Mouse (Mus musculus): Measurements from ENCODE around the gene Fchsd2. TPM values are rescaled to one million over a fixed set of nuclear protein-coding genes. Genes with fewer than 3 reads are reported as not detected.
A peak's percentile ranks its signal among the peaks of the same experiment; 100 is the strongest.
"Not testable (repeated sequence)": the region's sequence is repeated elsewhere in the genome, so short reads cannot be mapped to it uniquely, and the experiment has no call there.

Fchsd2 gene
- polyA plus RNA-seq, 1 experiment = 1.8 TPM

DNA sequence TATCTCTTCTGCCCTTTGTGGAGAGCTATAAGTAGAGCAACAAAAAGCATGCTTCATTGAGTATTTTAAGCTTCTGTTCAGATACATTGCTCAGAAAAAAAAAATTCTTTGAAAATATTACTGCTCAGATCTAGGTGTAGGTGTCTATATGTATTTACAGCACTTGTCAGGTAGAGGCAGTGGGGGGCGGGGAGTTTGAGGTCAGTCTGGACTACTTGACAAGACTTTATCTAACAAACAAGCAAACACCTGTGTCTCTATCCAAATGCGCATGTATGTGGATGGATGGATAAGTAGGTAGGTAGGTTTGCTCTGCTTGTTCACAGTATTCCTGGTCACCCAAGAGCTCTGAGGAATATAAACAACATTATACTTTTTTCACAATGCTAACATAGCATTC is 40.9 kb downstream of the Fchsd2 start:
- peaks cover 26% of the 10 kb centered on the region for H3K36me3 ChIP-seq (replicated peaks; ENCODE audit: low read length)
- no peak for TF ChIP-seq FLI1 (IDR thresholded peaks at IDR 0.05; ENCODE audit: low read length)
- no peak for TF ChIP-seq GATA1 (IDR thresholded peaks at IDR 0.05; ENCODE audit: borderline replicate concordance, low read length)
- H3K27me3 ChIP-seq (replicated peaks) = no peaks in the 10 kb centered on the region

DNA sequence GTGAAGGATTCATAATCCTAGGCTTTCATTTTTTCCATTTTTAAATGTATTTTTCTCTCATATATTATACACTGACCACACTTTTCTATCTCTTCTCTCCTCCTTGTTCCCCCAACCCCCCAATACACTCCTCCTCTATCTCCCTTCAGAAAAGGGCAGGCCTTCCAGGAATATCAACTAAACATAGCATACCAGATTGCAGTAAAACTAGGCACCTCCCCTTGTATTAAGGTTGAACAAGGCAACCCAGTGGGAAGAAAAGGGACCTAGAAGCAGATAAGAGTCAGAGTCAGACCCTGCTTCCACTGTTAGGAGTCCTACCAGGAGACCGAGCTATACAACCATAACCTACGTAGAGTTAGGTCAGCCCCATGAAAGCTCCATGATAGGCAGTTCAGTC is 41.5 kb downstream of the Fchsd2 start:
- H3K36me3 ChIP-seq (replicated peaks; ENCODE audit: low read length) = peaks cover 23% of the 10 kb centered on the region
- peaks cover 59% of the 10 kb centered on the region for H3K4me1 ChIP-seq
- no peaks in the 10 kb centered on the region for H3K9me3 ChIP-seq
- TF ChIP-seq GATA1 (IDR thresholded peaks at IDR 0.05; ENCODE audit: borderline replicate concordance, low read length) = no peak
- H3K27me3 ChIP-seq (replicated peaks) = no peaks in the 10 kb centered on the region
- H3K4me3 ChIP-seq (replicated peaks) = no peak overlapping the region

More for the DNA sequence above, 40.9 kb downstream of the Fchsd2 start:
- Histone ChIP-seq H3K4me3 (replicated peaks) (no peak overlapping the region), H3K4me1 (peaks cover 54% of the 10 kb centered on the region), H3K9me3 (no peaks in the 10 kb centered on the region)

- no peak for TF ChIP-seq GATA1 (IDR thresholded peaks at IDR 0.05; ENCODE audit: borderline replicate concordance, low read length)
- TF ChIP-seq FLI1 (IDR thresholded peaks at IDR 0.05; ENCODE audit: low read length) = no peak
These were observed 46.2 kb downstream of the Fchsd2 start for GRCm38 (mm10) chr7:101138819-101139218.

DNA sequence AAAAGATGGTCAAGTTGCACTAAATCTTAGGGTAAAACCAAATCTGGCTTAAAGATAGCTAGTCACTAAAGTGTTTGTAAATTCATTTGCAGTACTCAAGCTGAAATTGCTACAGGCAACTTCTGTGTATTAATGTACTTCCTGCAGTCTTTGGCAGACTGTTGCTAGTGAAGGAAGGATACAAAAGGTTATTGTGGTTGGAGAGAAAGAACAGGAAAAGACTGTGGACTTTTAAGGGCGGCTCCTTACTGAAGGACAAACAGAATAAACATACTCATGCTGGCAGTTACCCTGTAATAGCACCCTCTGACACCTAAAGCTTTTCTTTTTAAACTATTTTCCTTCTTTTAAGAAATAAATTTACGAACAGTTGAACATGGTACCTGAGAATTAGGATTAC is 50.2 kb downstream of the Fchsd2 start:
- Histone ChIP-seq H3K36me3 (replicated peaks; ENCODE audit: low read length) (peaks cover 19% of the 10 kb centered on the region), H3K27me3 (replicated peaks) (no peaks in the 10 kb centered on the region), H3K4me1 (peaks cover 50% of the 10 kb centered on the region), H3K4me3 (replicated peaks) (no peak overlapping the region), H3K9me3 (no peaks in the 10 kb centered on the region)
- no peak for TF ChIP-seq FLI1 (IDR thresholded peaks at IDR 0.05; ENCODE audit: low read length)
- TF ChIP-seq GATA1 (IDR thresholded peaks at IDR 0.05; ENCODE audit: borderline replicate concordance, low read length) = no peak

More at GRCm38 (mm10) chr7:101138819-101139218, 46.2 kb downstream of the Fchsd2 start:
- no peaks in the 10 kb centered on the region for H3K9me3 ChIP-seq
- peaks cover 49% of the 10 kb centered on the region for H3K4me1 ChIP-seq
- peaks cover 29% of the 10 kb centered on the region for H3K36me3 ChIP-seq (replicated peaks; ENCODE audit: low read length)
- no peaks in the 10 kb centered on the region for H3K27me3 ChIP-seq (replicated peaks)
- H3K4me3 ChIP-seq (replicated peaks) = no peak overlapping the region

DNA sequence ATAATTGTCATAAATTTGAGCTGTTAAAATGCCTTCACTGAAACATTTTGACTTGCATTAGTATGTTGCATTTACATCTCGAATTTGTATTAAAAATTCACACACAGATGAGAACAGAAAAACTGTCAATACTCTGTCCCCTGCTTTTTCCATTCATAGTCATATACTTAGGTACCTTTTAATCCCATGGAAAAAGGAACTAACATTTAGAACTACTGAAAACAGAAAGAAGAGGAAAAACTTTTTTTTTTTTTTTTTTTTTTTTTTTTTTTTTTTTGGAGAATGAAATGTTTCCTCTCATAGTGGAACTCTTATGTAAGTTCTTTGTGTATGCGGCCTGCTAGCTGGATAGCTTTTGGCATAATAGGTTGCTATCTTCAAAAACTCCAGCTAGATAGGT is 51.6 kb downstream of the Fchsd2 start:
- TF ChIP-seq FLI1 (IDR thresholded peaks at IDR 0.05; ENCODE audit: low read length) = no peak
- TF ChIP-seq GATA1 (IDR thresholded peaks at IDR 0.05; ENCODE audit: borderline replicate concordance, low read length) = no peak
- no peaks in the 10 kb centered on the region for H3K27me3 ChIP-seq (replicated peaks)
- H3K9me3 ChIP-seq = no peaks in the 10 kb centered on the region
- H3K36me3 ChIP-seq (replicated peaks; ENCODE audit: low read length) = peaks cover 21% of the 10 kb centered on the region
- H3K4me3 ChIP-seq (replicated peaks) = no peak overlapping the region
- H3K4me1 ChIP-seq = peaks cover 36% of the 10 kb centered on the region

- H3K4me3 ChIP-seq (replicated peaks) = no peak overlapping the region
- peaks cover 19% of the 10 kb centered on the region for H3K4me1 ChIP-seq
- TF ChIP-seq GATA1 (IDR thresholded peaks at IDR 0.05; ENCODE audit: borderline replicate concordance, low read length) (no peak), FLI1 (IDR thresholded peaks at IDR 0.05; ENCODE audit: low read length) (no peak)
- no peaks in the 10 kb centered on the region for H3K9me3 ChIP-seq
- H3K27me3 ChIP-seq (replicated peaks) = no peaks in the 10 kb centered on the region
- peaks cover 17% of the 10 kb centered on the region for H3K36me3 ChIP-seq (replicated peaks; ENCODE audit: low read length)
These were observed 56.4 kb downstream of the Fchsd2 start for GRCm38 (mm10) chr7:101149039-101149438.

DNA sequence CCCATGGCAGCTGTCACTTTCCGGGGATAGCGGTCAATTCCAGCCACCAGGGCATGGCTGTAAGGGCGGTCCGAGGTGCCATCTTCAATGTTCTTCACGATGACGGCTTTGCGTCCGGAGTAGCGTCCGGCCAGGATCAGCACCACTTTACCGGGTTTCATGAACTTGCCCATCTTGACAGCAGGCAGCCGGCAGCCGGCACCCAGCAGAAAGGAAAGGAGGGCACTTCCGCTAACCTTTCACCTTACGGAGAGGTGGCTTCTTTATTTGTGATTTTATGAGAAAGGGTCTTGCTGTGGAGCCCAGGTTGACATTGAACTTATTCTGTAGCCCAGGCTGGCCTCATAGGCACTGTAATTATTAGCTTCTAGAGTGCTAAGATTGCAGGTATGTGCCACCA is 62.2 kb downstream of the Fchsd2 start:
- not testable (repeated sequence) for H3K9me3 ChIP-seq; H3K4me3 ChIP-seq (replicated peaks); H3K36me3 ChIP-seq (replicated peaks; ENCODE audit: low read length); H3K27me3 ChIP-seq (replicated peaks)
- H3K4me1 ChIP-seq = peaks cover 35% of the 10 kb centered on the region

GRCm38 (mm10) chr7:101155284-101155683 is 62.6 kb downstream of the Fchsd2 start:
- no peaks in the 10 kb centered on the region for H3K27me3 ChIP-seq (replicated peaks)
- peaks cover 7% of the 10 kb centered on the region for H3K36me3 ChIP-seq (replicated peaks; ENCODE audit: low read length)
- H3K4me3 ChIP-seq (replicated peaks) = peak overlapping the region; percentile 76
- peaks cover 33% of the 10 kb centered on the region for H3K4me1 ChIP-seq
- H3K9me3 ChIP-seq = no peaks in the 10 kb centered on the region
- no peak for TF ChIP-seq FLI1 (IDR thresholded peaks at IDR 0.05; ENCODE audit: low read length)
- no peak for TF ChIP-seq GATA1 (IDR thresholded peaks at IDR 0.05; ENCODE audit: borderline replicate concordance, low read length)

- Histone ChIP-seq H3K4me1 (peaks cover 45% of the 10 kb centered on the region), H3K4me3 (replicated peaks) (no peak overlapping the region), H3K27me3 (replicated peaks) (no peaks in the 10 kb centered on the region), H3K36me3 (replicated peaks; ENCODE audit: low read length) (peaks cover 12% of the 10 kb centered on the region), H3K9me3 (no peaks in the 10 kb centered on the region)
- TF ChIP-seq GATA1 (IDR thresholded peaks at IDR 0.05; ENCODE audit: borderline replicate concordance, low read length) (no peak), FLI1 (IDR thresholded peaks at IDR 0.05; ENCODE audit: low read length) (no peak)
These were observed 67.6 kb downstream of the Fchsd2 start for GRCm38 (mm10) chr7:101160266-101160665.

DNA sequence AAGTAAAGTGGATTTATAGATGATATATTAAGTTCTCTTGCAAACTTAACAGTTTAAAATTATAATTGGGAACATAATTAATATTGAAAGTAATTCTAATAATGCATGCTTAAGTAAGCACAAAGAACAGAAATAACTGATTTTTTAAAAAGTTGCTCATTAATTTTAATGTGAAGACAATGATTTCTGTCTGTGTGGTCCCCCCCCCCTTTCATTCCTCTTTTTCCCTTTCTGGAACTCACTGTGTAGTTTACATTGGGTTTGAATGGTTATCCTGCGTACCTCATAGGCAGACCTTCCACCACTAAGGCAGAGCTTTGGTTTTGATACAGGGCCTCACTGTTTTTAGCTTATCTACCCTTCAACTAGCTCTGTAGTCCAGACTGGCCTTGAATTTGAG is 70.1 kb downstream of the Fchsd2 start:
- no peaks in the 10 kb centered on the region for H3K27me3 ChIP-seq (replicated peaks)
- no peaks in the 10 kb centered on the region for H3K9me3 ChIP-seq
- TF ChIP-seq GATA1 (IDR thresholded peaks at IDR 0.05; ENCODE audit: borderline replicate concordance, low read length) = no peak
- TF ChIP-seq FLI1 (IDR thresholded peaks at IDR 0.05; ENCODE audit: low read length) = no peak
- peaks cover 17% of the 10 kb centered on the region for H3K36me3 ChIP-seq (replicated peaks; ENCODE audit: low read length)
- peaks cover 44% of the 10 kb centered on the region for H3K4me1 ChIP-seq
- H3K4me3 ChIP-seq (replicated peaks) = no peak overlapping the region

DNA sequence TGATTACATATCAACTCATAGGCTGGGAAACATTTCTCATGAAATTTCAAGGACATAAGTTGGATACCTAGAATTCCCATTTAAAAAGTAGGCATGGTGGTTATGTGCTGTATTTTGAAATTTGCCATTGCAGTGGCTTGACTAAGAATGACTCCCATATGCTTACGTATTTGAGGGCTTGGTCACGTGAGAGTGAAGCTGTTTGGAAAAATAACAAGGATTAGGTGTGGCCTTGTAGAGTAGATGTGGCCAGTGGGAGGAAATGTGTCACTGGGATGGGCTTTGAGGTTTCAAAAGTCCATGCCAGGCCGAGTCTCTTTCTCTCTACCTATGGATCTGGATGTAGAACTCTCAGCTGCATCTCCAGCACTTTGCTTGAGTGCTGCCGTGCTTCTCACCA is 71.2 kb downstream of the Fchsd2 start:
- H3K4me3 ChIP-seq (replicated peaks) = no peak overlapping the region
- H3K9me3 ChIP-seq = no peaks in the 10 kb centered on the region
- no peak for TF ChIP-seq GATA1 (IDR thresholded peaks at IDR 0.05; ENCODE audit: borderline replicate concordance, low read length)
- no peak for TF ChIP-seq FLI1 (IDR thresholded peaks at IDR 0.05; ENCODE audit: low read length)
- H3K27me3 ChIP-seq (replicated peaks) = no peaks in the 10 kb centered on the region
- peaks cover 17% of the 10 kb centered on the region for H3K36me3 ChIP-seq (replicated peaks; ENCODE audit: low read length)
- peaks cover 40% of the 10 kb centered on the region for H3K4me1 ChIP-seq
